Mouse (Mus musculus) thymus, adult 2 months (tissue): ENCODE results near the gene Etl4.

Experiments used
- CTCF ChIP-seq: fragments of 200-500 bp; IDR thresholded peaks from 2 replicates; pipeline ENCODE4 v1.5.1; 2012; ENCODE audit warnings: mild to moderate bottlenecking, control low read depth, low read length, moderate library complexity, borderline replicate concordance; ENCODE audit not compliant: control insufficient read depth, poor library complexity, insufficient read depth; ENCODE audit errors: extremely low read depth
- POLR2A ChIP-seq: fragments of 200-500 bp; IDR thresholded peaks from 2 replicates; pipeline ENCODE4 v1.6.1; 2012; ENCODE audit warnings: mild to moderate bottlenecking, low read length, control low read depth, moderate library complexity; ENCODE audit not compliant: control insufficient read depth, poor library complexity, insufficient read depth; ENCODE audit errors: extremely low read depth

DNA sequence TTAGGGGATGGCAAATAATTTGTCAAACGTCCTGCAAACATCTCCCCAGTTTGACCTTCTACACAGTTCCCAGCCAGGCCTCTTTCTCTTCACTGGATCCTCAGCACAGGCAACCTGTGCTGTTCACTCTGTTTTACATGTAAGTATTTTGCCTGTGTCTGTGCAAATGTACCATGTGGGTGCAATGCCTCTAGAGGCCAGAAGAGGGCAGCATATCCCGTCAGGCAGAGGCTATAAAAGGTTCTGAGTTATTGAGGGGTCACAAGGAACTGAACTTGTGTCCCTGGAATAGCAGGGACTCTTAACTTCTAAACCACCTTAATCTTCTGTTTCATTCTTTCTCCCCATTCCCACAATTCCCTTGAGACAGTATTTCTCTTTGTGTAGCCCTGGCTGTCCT lies 582.5 kb downstream of the Etl4 start:
- no peak for TF ChIP-seq CTCF
- TF ChIP-seq POLR2A: no peak
